Mouse (Mus musculus) heart, postnatal 0 days (tissue): Measurements from ENCODE around the gene Acyp1.

Experiments
- CTCF ChIP-seq: IDR thresholded peaks from 2 replicates; pipeline ENCODE4 v1.5.1; 2016; ENCODE audit warnings: antibody characterized with exemption, control low read depth, low read depth
- EP300 ChIP-seq: IDR thresholded peaks from 2 replicates; pipeline ENCODE4 v1.6.1; 2016; ENCODE audit warnings: antibody characterized with exemption, low read depth

- TF ChIP-seq CTCF (no peak), EP300 (no peak)
These were observed 10.6 kb upstream of the Acyp1 start for GRCm38 (mm10) chr12:85298835-85299180.
